Mouse (Mus musculus) kidney, adult 18-20 months (tissue): ENCODE data around the gene Glul.
A peak's percentile ranks its signal among the peaks of the same experiment; 100 is the strongest.
"Not testable (repeated sequence)": the region's sequence is repeated elsewhere in the genome, so short reads cannot be mapped to it uniquely, and the experiment has no call there.

ENCODE experiments used
- DNase-seq: peaks from one replicate; pipeline ENCODE4 v3.0.0; 2021

The Glul gene

DNA sequence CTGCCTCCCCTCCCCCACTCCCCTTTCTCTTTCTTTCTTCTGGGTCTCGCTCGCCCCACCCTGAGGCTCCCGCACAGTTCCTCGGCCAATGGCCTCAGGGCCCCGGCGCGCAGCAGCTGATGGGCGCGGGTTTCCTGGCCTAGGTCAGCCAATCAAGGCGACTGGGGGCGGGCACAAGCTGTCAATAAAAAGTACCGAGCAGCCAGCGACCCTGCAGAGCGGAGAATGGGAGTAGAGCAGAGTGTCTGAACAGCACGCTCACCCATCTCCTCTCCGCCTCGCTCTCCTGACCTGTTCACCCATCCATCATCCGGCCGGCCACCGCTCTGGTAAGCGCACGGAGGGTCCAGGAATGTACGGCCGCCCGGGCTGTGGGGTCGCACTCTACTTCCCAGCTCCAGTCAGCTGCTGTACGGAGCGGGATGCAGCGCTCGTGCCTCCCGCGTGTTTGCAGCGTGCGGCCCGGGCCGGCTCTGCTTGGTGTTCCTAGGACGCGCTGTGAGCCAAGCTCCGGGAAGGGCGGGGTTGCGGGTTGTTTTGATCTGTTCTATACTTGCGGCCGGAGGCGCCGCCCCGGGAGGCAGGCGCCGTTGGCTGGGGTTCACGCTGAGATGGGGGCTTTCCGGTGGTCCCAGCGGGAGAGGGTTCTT, at the start of gene Glul, which contains the start of gene Teddm2:
Glul (plus strand) TSS at position 214 of the 650 bp plus-strand sequence.
Teddm2 (minus strand) TSS at position 498 of the 650 bp plus-strand sequence.
- DNase-seq, result peak; percentile 96

DNA sequence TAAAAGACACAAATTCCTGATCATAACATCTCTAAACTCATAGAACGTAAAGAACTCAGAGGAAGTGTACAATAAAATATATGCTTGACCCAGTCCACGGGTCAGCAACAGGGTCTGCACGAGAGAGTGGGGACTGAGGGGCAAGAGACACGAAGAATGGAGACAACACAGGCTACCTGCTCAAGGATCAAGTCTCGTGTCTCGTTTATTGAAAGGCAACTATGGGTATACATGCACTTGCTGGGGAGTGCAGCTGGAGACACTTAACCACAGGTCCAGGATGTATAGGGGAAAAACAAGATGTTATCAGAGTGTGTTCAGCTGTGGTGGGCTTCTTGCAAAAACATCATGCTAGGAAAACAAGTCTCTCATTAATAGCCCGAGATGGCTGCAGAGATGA, 47.0 kb upstream of the Glul start:
- DNase-seq, result not testable (repeated sequence)

DNA sequence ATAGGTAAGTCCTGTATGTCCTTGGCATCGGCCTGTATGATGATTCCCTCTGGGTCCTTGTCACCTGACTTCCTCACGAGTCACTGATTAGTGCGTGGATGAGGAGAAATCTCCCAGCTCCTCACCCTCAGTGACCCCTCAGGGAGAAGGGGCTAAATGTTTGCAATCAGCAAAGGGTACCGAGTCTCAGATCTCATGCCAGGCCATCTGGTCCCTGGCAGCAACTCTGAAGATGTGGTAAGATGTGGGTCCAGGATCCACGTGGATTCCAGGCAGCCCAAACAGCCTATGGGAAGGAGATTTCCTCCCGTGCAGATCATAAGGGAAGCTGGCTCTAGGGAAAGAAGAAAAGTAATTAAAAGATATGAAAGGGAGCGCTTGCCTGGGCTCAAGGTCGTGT, 43.8 kb upstream of the Glul start:
- DNase-seq, result no peak

DNA sequence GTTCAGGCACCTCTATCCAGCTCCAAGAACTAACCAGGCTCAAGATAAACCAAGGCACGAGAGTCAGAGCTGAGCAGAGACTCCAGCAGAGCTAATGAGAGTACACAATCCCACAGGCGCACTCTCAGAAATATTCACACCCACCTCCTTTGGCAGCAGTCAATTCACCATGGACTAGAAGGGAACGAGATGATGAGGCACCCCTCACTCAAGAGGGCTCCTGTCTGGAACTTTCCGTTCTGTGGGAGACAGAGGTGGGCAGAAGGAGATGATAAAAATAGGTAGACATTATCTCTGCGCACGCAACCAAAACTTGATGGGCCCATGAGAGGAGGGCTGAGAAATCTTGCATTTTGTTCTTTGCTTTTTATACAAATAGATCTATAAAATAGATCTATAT, 25.7 kb upstream of the Glul start, which contains the start of gene Teddm1b:
Teddm1b (plus strand) TSS at position 301 of the 400 bp plus-strand sequence.
- no peak for DNase-seq

DNA sequence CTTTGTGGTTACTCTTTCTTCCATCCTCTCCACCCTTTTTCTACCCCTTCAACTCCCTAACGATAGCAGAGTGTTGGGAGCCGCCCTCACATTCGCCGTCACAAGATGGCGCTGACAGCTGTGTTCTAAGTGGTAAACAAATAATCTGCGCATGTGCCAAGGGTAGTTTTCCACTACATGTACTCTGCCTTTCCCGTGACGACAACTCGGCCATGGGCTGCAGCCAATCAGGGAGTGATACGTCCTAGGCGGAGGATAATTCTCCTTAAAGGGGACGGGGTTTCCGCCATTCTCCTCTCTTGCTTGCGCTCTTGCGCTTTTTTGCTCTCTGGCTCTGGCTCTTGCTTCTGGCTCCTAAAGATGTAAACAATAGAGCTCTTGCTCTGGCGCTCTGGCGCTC, 19.4 kb upstream of the Glul start:
- not testable (repeated sequence) for DNase-seq

DNA sequence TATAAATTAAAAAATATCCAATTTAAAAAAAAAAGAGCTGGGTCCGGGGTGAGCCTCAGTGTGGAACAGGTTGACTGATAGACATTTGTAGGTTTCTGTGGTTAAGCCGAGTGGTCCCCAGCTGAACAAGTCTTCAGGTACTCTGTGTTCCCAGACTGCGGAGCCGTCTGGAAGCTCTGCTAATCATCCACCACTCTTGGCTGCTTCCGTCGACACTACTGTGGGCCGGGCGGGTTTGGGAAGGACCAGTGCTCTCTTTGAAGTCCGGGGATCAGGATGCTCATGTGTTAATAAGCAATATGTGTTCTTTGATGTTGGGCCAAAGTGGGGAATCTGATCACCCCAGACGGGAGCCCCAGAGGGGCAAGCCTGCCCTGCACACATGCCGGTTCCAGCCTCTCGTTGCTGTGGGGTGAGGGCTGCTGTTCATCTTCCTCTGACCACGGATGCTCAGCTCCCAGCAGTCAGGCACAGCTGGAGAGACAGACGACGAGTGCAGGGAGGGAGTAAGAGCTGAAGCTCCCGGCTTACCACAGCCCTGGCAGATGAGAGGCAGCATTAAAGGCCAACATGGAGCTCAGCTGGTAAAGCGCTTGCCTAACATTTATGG, 13.6 kb upstream of the Glul start:
- no peak for DNase-seq

DNA sequence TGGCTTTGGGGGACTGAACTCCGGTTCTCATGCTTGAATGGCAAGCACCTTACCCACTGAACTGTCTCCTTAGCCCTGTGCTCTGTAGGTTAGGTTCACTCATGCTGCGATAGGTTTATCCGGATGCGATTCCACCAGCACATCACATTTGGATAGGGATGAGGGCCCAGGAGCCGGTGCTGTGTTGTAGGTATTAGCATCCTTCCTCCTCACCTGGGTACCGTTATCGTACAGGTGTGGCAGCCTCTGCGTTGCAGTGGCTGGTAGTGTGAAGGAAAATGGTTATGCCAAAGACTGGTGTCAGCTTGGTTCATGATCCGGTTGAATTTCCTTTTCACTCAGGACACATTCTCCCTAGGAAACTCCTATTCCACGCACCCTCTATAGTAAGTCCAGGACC, 9.6 kb upstream of the Glul start:
- DNase-seq, result no peak

DNA sequence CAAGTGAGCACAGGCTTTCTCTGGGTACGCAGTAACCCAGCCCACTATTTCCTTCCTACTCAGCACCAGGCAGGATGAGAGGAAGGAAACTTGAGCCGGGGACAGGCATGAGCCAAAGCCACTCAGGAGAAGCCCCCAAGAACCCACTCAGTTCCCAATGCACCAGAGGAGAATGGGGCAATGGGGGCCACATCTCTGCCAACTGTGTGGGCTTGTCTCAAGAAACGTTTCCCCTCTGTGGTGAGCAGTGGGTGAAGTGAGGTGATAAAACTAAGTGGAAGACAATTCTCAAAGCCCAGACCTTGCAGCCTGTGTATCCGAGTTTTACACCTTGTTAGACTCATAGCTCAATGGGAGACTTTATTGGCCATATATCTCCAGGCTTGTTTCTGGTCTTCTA, 8.3 kb upstream of the Glul start, which contains the start of gene Teddm1a:
Teddm1a (plus strand) TSS at position 301 of the 400 bp plus-strand sequence.
- no peak for DNase-seq

DNA sequence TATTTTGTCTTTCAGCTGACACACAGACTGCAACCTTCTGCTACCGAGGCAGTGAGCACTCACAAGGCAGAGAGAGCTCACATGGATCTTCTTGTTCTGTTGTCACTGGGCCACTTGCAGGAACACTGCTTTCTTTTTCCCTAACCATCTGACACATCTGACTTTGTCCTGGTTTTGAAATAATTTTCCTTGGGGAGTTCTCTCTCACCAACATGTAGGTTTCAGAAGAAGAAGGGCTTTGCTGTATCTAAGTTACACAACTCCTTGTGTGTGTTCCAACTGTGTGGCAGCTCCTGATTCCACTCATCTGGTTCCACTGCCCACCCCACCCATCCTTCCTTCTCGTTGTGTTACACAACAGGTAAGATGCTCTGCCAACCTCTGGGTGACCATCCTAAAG, 6.0 kb upstream of the Glul start:
- DNase-seq, result no peak

DNA sequence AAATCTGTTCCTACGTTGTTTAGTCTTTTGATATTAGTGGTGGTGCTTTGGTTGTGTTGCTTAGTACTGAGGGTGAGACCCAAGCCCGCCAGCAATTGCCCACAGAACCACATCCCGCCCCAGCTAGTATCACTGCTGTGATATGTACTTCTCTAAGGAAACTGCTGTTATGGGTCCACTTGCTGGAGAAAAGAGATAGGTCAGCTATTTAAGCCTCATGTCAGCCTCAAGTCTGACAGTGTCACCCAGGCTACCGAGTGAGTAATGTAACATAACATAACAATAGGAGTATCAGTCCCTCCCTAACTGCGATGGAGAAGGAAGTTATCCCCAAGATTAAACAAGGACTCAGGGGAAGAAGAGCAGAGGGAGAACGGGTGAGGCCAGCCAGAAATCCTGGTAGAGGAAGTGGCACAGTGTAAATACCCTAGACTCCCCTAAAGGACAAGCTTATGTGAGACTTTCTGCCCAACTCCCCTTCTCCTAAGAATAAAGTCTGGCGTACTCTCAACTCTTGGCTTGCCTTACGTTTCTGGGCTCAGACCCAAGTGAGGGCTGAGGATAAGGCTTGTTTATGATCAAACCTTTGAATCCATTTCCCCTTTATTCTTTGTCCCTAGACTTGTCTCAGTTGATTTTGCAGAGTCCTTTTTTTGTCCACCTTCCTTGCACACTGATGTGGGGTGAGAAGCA, 5.4 kb upstream of the Glul start:
- DNase-seq, result no peak

DNA sequence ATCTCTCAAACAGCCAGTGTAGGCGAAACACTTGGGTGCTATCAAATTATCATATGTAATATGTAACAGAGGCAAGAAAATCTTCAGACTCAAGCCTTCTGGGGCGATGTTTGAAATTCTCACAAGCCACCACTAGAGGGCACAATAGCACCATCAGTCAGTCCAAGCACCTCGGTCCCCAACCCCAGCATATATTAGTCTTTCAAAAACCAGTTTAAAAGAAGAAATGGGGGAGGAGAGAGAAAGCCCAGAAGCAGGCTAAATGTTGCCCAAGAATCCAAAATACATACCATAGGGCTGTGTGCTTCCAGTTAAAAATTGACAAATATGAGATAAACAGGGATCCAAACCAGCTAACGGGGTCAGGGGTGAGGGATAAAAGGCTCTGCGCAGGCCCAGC, 4.8 kb upstream of the Glul start:
- DNase-seq, result peak; percentile 73

DNA sequence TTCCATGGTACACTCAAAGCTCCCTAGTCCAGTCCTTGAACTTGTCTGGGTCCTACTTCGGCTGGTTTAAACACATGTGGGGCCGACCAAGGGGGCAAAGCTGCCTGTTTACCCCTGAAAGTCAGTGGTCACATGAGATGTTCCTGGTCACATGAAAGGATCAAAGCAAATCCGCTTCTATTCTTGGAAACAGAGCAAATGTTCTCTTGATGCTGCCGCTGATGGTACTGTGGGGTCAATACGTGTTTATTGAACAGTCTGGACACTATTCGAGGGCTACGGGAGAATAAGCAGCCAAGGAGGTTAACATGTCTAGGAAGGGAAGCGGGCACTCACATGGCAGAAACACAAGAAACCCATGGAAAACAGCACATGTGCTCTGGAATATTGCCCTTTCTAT, 2.5 kb upstream of the Glul start:
- DNase-seq, result no peak

DNA sequence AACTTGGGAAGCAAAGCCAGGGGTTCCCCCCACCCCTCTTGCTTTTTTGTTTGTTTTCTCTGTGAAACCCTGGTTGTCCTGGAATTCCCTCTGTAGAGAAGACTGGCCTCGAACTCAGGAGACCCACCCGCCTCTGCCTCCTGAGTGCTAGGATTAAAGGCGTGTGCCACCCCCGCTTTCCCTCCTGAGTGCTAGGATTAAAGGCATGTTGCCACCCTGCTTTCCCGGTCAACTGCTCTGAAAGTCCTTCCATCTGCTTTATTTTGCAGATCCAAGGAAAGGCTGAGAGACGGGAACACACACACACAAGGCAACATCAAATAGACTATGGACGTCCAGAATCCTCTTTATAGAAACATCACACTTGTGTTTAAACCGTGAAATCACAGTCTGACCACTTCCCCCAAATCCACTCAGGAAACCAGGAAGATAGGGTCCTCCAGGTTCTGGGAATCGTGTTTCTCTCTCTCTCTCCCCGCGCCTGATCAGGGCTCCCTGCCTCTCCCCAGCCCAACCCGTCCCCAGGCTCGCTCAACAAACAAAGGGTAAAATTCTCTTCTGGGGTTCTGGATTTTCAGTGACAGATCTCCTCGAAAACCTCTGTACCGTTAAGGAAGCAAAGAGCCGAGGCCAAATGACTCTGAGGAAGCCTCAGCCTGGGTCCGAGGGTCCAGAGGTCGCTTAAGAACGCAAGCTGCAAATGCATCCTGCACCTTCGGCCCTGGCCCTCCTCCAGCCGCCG, 584 bp upstream of the Glul start:
- no peak for DNase-seq

DNA sequence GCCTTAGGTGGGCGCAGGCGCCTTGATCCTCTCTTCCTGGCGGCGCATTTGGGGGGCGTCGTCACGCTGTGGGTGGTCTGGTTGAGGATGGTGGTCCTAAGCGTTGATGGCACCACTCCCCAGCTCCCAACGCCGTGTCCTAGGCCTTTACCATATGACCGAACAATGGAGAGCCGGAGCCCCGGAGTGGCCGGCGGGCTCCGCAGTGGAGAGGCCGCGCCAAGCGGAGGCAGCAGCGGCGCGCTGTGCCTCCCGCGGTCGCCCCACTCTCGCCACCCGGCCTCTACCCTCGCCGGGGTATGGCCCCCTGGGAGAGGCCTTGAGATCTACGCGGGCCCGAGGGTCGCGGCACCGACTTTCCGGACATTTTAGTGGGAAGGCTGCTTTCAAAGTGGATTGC, 637 bp downstream of the Glul start:
- DNase-seq, result peak; percentile 58

DNA sequence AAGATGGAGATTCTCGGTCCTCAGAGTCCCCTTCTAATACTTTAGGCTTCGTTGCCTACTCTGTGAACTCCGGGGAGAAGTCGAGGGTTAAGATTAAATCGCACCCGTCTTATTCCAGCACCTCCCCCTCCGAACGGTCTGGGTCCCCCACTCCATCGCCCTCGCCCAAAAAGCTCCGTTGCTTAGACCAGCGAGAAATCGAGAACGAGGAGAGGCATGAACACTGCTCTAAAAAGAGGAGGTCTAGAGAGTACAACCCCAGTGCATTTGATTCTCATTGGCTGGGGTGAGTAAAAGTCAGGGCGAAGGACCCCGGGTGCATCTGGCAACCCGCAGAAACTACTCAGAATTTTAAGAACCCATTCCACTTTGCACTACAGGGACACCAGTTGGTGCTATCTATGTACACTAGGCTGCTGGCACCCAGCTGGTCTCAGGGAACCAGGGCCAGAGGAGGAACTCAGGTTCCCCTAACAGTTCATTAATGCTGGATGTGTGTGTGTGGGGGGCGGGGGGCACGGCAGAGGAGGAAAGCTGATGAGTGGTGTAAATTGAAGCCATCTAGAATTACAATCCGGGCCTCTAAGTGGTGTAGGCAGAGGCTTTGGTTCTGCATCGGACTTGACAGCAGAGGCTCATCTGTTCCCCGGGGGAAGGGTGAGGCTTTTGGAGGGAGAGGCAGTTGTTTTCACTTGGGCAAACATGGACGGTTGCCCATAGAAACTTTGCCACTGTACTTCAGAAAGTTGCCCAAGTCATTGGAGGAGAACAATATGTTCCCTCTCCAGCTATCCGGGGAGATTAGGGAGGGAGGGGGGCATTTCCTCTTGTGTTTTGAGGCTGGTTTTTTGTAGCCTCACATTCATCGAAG, 1.4 kb downstream of the Glul start:
- peak; percentile 55 for DNase-seq

DNA sequence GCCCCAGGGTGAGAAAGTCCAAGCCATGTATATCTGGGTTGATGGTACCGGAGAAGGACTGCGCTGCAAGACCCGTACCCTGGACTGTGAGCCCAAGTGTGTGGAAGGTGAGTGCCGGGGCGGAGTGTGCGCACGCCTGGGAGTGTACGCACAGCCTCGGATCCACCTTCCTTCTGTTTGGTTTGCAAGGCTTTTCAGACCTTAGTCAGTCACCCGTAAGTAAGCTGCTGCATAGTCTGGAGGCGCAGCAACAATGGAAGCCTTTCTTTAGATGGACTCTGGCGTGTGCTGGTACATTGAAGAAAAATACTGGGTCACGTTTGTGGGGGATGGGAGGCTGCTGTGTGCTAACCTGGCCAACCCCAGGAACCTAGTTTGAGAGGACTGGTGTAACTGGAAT, 3.3 kb downstream of the Glul start:
- no peak for DNase-seq

DNA sequence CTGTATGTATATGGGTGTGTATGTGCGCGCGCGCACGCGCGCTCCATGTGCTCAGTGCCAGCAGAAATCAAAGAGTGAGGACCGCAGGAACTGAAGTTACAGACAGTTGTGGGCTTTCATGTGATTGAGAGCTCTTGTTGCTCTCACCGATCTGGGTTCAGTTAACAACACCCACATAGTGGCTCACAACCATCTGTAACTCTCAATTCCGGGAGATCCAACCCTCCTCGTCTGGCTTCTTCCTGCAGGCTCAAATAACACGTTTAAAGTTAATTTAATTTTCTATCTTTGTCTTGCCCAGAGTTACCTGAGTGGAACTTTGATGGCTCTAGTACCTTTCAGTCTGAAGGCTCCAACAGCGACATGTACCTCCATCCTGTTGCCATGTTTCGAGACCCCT, 4.5 kb downstream of the Glul start:
- no peak for DNase-seq

DNA sequence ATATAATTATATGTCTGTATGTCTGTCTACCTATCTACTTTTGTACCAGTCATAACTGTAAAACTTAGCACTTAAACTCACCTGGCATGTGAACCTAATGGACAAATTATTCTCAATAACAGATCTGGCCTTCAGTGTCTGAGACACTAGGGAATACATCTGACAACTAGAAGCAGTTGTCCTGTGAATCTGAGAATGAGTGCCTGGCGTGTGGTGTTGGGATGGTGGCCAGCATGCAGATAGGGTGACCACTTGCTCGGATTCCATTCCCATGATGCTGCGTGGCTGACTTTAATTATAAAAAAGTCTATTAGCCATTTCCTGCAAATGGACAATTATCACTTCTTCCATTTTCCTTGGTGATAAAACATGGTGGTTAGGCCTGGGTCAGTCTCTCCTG, 6.1 kb downstream of the Glul start:
- no peak for DNase-seq

DNA sequence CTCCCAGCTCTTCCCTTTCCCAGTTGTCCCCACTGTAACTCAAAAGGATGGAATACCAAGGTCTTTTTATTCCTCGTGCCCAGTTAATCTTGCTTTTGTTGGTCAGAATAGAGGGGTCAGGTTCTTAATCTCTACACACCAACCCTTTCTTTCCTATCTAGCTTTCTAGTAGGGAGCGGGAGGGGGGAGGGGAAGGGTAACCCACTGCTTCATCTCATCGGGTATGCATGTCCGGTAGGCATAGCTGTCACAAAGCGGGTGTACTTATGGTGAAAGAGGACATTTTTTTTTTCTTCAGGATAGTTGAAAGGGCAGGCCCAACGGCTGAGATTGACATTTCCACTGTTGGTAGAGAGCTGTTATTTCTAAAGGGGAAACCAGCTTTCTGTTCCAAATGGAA, 8.5 kb downstream of the Glul start:
- DNase-seq, result no peak

DNA sequence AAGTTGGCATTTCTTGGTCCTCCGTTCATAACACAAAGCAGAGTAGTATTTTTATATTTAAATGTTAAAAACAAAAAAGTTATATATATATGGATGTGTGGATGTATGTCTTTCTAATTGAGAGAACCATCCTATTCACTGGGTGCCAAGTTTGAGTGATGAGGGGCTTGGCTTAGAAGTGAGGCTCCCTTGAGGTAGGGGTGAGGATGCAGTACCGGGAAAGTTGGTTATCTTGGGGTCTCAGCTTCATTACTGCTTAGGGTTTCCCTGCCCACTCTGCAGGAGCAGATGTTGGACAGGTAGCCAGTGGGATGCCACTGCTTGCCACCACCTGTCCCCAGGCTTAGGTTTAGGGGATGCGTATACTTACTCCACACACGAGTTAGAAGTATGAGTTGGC, 9.0 kb downstream of the Glul start:
- DNase-seq, result no peak

DNA sequence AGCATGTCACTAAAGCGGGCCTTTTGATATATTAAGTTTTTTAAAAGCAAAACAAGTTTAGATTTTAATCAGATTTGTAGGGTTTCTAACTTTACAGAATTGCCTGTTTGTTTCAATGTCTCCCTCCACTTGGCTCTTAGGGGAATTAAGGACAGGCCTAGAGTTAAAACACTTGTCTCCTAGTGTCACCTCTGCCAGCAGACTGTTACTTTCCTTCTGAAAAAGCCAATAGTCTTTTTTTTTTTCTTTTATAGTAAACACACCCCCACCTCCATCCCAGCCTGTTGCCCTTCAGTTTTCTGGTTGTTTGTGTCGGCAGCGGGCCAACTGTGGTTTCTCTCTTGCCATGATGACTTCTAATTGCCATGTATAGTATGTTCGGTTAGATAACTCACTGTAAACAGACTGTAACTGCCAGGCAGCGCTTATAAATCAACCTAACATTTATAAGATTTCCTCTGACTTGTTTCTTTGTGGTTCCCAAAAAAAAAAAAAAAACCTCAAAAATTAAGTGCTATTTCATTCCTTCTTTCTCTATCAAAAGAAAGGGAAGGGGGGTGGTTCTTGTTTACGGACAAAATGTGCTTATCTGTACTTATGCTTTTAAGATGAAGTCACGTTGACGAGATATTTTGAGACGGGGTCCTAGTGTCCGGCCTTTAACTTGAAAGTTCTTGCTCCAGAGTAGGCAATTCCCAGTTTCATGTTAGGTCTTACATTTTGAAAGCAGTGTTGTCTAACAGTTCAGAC, 9.6 kb downstream of the Glul start:
- DNase-seq, result no peak

DNA sequence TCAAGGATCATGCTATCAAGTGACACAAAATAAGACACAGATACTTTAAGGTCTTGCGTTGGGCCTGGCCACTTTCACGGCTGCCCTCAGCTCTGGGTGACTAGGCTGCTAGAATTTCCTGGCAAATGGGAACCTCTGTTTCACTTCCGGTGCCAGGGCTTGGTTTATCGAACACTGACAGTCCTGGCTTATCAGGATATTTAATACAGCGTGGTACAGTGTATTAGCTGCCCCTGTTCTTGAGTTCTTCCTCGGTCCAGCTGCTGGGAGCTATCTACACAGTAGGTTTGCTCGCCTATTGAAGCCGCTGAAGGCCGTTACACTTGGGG, 10.2 kb downstream of the Glul start:
- peak; percentile 37 for DNase-seq
